ENCODE assay signal across 14 mouse cellular contexts in the genomic region with DNA sequence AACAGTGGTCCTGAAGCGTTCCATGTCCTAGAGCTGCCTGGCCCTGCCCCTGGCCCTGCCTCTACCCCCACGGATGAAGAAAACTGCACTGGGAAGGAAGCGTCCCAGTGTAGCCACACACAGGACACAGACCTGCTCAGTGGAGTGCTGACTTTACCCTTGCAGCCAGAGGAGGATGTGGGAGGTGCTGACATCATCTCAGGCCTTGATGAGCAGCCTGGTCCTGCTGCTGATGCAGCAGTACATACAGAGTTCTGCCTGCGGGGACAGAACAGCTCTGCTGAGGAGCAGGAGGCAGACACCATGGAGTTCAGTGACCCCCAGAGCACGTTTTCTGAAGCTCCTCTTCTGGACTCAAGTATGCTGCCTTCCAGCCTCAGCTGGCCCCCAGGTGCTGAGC. TPM values are rescaled to one million over a fixed set of nuclear protein-coding genes. Genes with fewer than 3 reads are reported as not detected.
A peak's percentile ranks its signal among the peaks of the same experiment; 100 is the strongest.
DNase-seq lines count a peak whose midpoint lies in the region; ATAC-seq lines count a peak whose summit lies in the region.
"Had no signal": no experiment of that assay in that cellular context is flagged by ENCODE, and none has a peak within 500 bp of the region (broad histone marks: within the 10 kb centered on the region; RNA-seq: fewer than 3 reads in every experiment).

No protein-coding gene starts in this region.

- peak; percentile 28 to 33 for DNase-seq in kidney, postnatal 4 days
- peak; percentile 77 for DNase-seq in brain, adult 2 months (ENCODE audit: low read depth, low spot score)
- peak; percentile 26 for DNase-seq in right cerebral cortex, postnatal 25 days
- DNase-seq in forebrain, embryonic 14.5 days (ENCODE audit: low spot score): no peak
- DNase-seq: cerebellum, adult 2 months; lung, embryonic 14.5 days; midbrain, embryonic 14.5 days had no signal

- H3K9me3 ChIP-seq in kidney, embryonic 15.5 days (replicated peaks): no peaks in the 10 kb centered on the region
- no peaks in the 10 kb centered on the region for H3K9me3 ChIP-seq in liver, embryonic 16.5 days (replicated peaks; ENCODE audit: control insufficient read depth, low read length)
- no peaks in the 10 kb centered on the region for H3K9me3 ChIP-seq in liver, embryonic 12.5 days (replicated peaks)
- H3K9me3 ChIP-seq in forebrain, embryonic 14.5 days (replicated peaks; ENCODE audit: control insufficient read depth, low read length): no peaks in the 10 kb centered on the region
- H3K9me3 ChIP-seq: embryonic facial prominence, embryonic 13.5 days; hindbrain, embryonic 10.5 days; intestine, embryonic 15.5 days; stomach, embryonic 15.5 days had no signal

- H3K4me3 ChIP-seq in kidney, embryonic 15.5 days (replicated peaks): no peak overlapping the region
- H3K4me3 ChIP-seq in liver, embryonic 16.5 days (ENCODE audit: low read depth, low read length): no peak overlapping the region
- no peak overlapping the region for H3K4me3 ChIP-seq in liver, embryonic 12.5 days
- H3K4me3 ChIP-seq in forebrain, embryonic 14.5 days (ENCODE audit: low read depth, low read length): no peak overlapping the region
- H3K4me3 ChIP-seq: embryonic facial prominence, embryonic 13.5 days; hindbrain, embryonic 10.5 days; intestine, embryonic 15.5 days; stomach, embryonic 15.5 days had no signal

- no peak overlapping the region for H3K27ac ChIP-seq in kidney, embryonic 15.5 days
- no peak overlapping the region for H3K27ac ChIP-seq in liver, embryonic 16.5 days (ENCODE audit: low read length)
- no peak overlapping the region for H3K27ac ChIP-seq in liver, embryonic 12.5 days
- H3K27ac ChIP-seq in forebrain, embryonic 14.5 days (ENCODE audit: low read depth, low read length): no peak overlapping the region
- H3K27ac ChIP-seq: embryonic facial prominence, embryonic 13.5 days; hindbrain, embryonic 10.5 days; intestine, embryonic 15.5 days; stomach, embryonic 15.5 days had no signal

- no peak overlapping the region for H3K4me2 ChIP-seq in kidney, embryonic 15.5 days
- no peak overlapping the region for H3K4me2 ChIP-seq in liver, embryonic 16.5 days (ENCODE audit: low read depth, low read length)
- no peak overlapping the region for H3K4me2 ChIP-seq in liver, embryonic 12.5 days
- no peak overlapping the region for H3K4me2 ChIP-seq in forebrain, embryonic 14.5 days (ENCODE audit: low read length)
- H3K4me2 ChIP-seq: embryonic facial prominence, embryonic 13.5 days; intestine, embryonic 15.5 days; lung, embryonic 14.5 days; stomach, embryonic 15.5 days had no signal

- ATAC-seq in kidney, embryonic 15.5 days (replicated peaks; ENCODE audit: low FRiP score): no peak
- ATAC-seq in liver, embryonic 16.5 days (ENCODE audit: low read depth): 0 out of 2 replicates have a peak, but pooled peaks have one; percentile 22
- no peak for ATAC-seq in liver, embryonic 12.5 days
- ATAC-seq in forebrain, embryonic 14.5 days: no peak
- ATAC-seq: intestine, embryonic 15.5 days had no signal

- no peaks in the 10 kb centered on the region for H3K27me3 ChIP-seq in kidney, embryonic 15.5 days
- H3K27me3 ChIP-seq in liver, embryonic 16.5 days (ENCODE audit: control insufficient read depth, insufficient read depth, low read depth, low read length): no peaks in the 10 kb centered on the region
- no peaks in the 10 kb centered on the region for H3K27me3 ChIP-seq in liver, embryonic 12.5 days (replicated peaks)
- no peaks in the 10 kb centered on the region for H3K27me3 ChIP-seq in forebrain, embryonic 14.5 days (replicated peaks; ENCODE audit: control insufficient read depth, insufficient read depth, low read length)
- H3K27me3 ChIP-seq: embryonic facial prominence, embryonic 13.5 days; intestine, embryonic 15.5 days; stomach, embryonic 15.5 days had no signal

- no peak overlapping the region for H3K9ac ChIP-seq in kidney, embryonic 15.5 days
- no peak overlapping the region for H3K9ac ChIP-seq in liver, embryonic 16.5 days (ENCODE audit: low read depth, low read length)
- no peak overlapping the region for H3K9ac ChIP-seq in liver, embryonic 12.5 days
- H3K9ac ChIP-seq in forebrain, embryonic 14.5 days (ENCODE audit: low read length): no peak overlapping the region
- H3K9ac ChIP-seq: embryonic facial prominence, embryonic 13.5 days; intestine, embryonic 15.5 days; lung, embryonic 14.5 days; stomach, embryonic 15.5 days had no signal

- WGBS in kidney, embryonic 15.5 days: 70% methylated on average over 5 of the region's 5 CpGs
- WGBS in liver, embryonic 16.5 days (ENCODE audit: insufficient replicate concordance): 63% methylated on average over 5 of the region's 5 CpGs
- 65% methylated on average over 5 of the region's 5 CpGs for WGBS in liver, embryonic 12.5 days (ENCODE audit: insufficient replicate concordance)
- 76% methylated on average over 5 of the region's 5 CpGs for WGBS in forebrain, embryonic 14.5 days

- no peaks in the 10 kb centered on the region for H3K4me1 ChIP-seq in kidney, embryonic 15.5 days
- H3K4me1 ChIP-seq in liver, embryonic 16.5 days (ENCODE audit: control insufficient read depth, low read depth, low read length): peaks cover 8% of the 10 kb centered on the region
- peaks cover 18% of the 10 kb centered on the region for H3K4me1 ChIP-seq in liver, embryonic 12.5 days
- no peaks in the 10 kb centered on the region for H3K4me1 ChIP-seq in forebrain, embryonic 14.5 days (ENCODE audit: control insufficient read depth, insufficient read depth, low read length)
- H3K4me1 ChIP-seq: intestine, embryonic 15.5 days; stomach, embryonic 15.5 days had no signal

- peaks cover 46% of the 10 kb centered on the region for H3K36me3 ChIP-seq in kidney, embryonic 15.5 days
- peaks cover 6% of the 10 kb centered on the region; the same call in 1 of the 2 replicates for H3K36me3 ChIP-seq in liver, embryonic 16.5 days (ENCODE audit: control insufficient read depth, insufficient read depth)
- H3K36me3 ChIP-seq in liver, embryonic 12.5 days: peaks cover 50% of the 10 kb centered on the region
- peaks cover 50% of the 10 kb centered on the region for H3K36me3 ChIP-seq in forebrain, embryonic 14.5 days (ENCODE audit: control insufficient read depth, insufficient read depth, low read length)

RNA-seq across cellular contexts. Expression of gene Tecpr2, which starts 43.8 kb away (rescaled TPM):
- polyA plus RNA-seq in kidney, embryonic 15.5 days (2015; fragmentation: Nextera tagmentation; extraction: Ambion mirVana): 3.7 and 4.7 TPM in 2 replicates
- 1.7 and 2.1 TPM in 2 replicates for polyA plus RNA-seq in liver, embryonic 16.5 days (2015; fragmentation: Nextera tagmentation; extraction: Ambion mirVana)
- 3.4 and 3.6 TPM in 2 replicates for polyA plus RNA-seq in liver, embryonic 12.5 days (2016; fragmentation: Nextera tagmentation; extraction: Ambion mirVana)
- polyA plus RNA-seq in forebrain, embryonic 14.5 days (2014; fragmentation: Nextera tagmentation; extraction: Ambion mirVana): 3.8 and 5.9 TPM in 2 replicates

RNA-seq across cellular contexts. Expression of gene Cinp, which starts 43.9 kb away (rescaled TPM):
- 78.6 and 80.8 TPM in 2 replicates for polyA plus RNA-seq in kidney, embryonic 15.5 days (2015; fragmentation: Nextera tagmentation; extraction: Ambion mirVana)
- 49.1 and 49.3 TPM in 2 replicates for polyA plus RNA-seq in liver, embryonic 16.5 days (2015; fragmentation: Nextera tagmentation; extraction: Ambion mirVana)
- 99.0 and 103 TPM in 2 replicates for polyA plus RNA-seq in liver, embryonic 12.5 days (2016; fragmentation: Nextera tagmentation; extraction: Ambion mirVana)
- 86.2 and 87.5 TPM in 2 replicates for polyA plus RNA-seq in forebrain, embryonic 14.5 days (2014; fragmentation: Nextera tagmentation; extraction: Ambion mirVana)

RNA-seq across cellular contexts. Expression of gene Ankrd9, which starts 46.0 kb away (rescaled TPM):
- polyA plus RNA-seq in kidney, embryonic 15.5 days (2015; fragmentation: Nextera tagmentation; extraction: Ambion mirVana): 12.1 and 14.0 TPM in 2 replicates
- polyA plus RNA-seq in liver, embryonic 16.5 days (2015; fragmentation: Nextera tagmentation; extraction: Ambion mirVana): 54.7 and 55.9 TPM in 2 replicates
- polyA plus RNA-seq in liver, embryonic 12.5 days (2016; fragmentation: Nextera tagmentation; extraction: Ambion mirVana): 62.2 TPM in 2 replicates
- 6.0 and 7.2 TPM in 2 replicates for polyA plus RNA-seq in forebrain, embryonic 14.5 days (2014; fragmentation: Nextera tagmentation; extraction: Ambion mirVana)
